Mouse (Mus musculus): ENCODE results near the gene Lsm2. TPM values are rescaled to one million over a fixed set of nuclear protein-coding genes. Genes with fewer than 3 reads are reported as not detected.

The Lsm2 gene
- polyA plus RNA-seq, 1 experiment from 2014 or later: 178 TPM

DNA sequence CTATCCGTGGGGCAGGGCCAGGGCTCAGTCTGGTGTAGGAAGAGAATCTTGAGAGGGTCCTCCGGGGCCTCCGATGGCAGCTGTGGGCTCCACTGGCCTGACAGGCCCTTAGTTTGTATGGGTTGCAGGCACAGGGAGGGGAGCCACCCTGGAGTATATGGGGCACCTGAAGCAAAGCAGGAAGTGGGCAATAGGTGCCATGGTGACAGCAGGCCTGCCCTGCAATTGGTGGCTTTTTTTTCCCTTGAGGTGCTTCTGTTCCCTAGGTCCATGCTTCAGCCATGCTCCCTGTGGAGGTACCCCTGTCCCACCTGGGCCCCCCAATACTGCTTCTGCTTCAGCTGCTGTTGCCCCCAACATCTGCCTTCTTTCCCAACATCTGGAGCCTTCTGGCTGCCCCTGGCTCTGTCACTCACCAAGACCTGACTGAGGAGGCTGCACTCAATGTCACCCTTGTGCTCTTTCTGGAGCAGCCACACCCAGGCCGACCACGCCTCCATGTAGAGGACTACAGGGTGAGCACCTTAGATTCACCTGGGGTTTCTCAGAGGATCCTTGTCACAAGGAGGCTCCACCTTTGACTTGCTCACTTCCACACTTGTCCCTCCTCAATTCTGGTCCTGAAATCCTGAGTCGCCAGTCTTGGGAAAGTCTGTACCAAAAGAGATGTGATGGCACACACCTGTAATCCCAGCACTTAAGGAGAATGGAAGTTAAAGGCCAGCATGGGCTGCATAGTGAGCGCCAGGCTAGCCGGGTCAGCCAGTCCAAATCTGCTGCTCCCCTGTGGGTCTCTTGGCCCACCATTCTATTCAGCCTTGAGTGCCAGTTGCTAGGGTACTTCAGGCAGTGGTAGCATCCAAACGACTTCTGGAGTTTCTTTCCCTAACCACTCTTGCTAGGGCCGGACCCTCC lies 35.4 kb downstream of the Lsm2 start:
- Histone ChIP-seq H3K27ac (peak overlapping the region; percentile 47; the same call in 1 of the 2 replicates), H3K9ac (no peak overlapping the region), H3K36me3 (peaks cover 54% of the 10 kb centered on the region), H3K4me1 (replicated peaks) (peaks cover 35% of the 10 kb centered on the region), H3K4me2 (no peak overlapping the region), H3K27me3 (no peaks in the 10 kb centered on the region), H3K4me3 (replicated peaks) (no peak overlapping the region), H3K9me3 (replicated peaks) (no peaks in the 10 kb centered on the region)
- 72% methylated on average over 10 of the region's 10 CpGs for WGBS (ENCODE audit: insufficient replicate concordance)
- DNase-seq: no peak
- 0 out of 2 replicates have a peak, but pooled peaks have one; percentile 10 for ATAC-seq (ENCODE audit: low read depth)

- no peak overlapping the region for H3K4me2 ChIP-seq
- no peaks in the 10 kb centered on the region for H3K9me3 ChIP-seq (replicated peaks)
- H3K9ac ChIP-seq: no peak overlapping the region
- H3K27ac ChIP-seq: no peak overlapping the region
- no peaks in the 10 kb centered on the region for H3K27me3 ChIP-seq
- 72% methylated on average over 14 of the region's 14 CpGs for WGBS (ENCODE audit: insufficient replicate concordance)
- H3K4me1 ChIP-seq (replicated peaks): peaks cover 41% of the 10 kb centered on the region
- peaks cover 48% of the 10 kb centered on the region for H3K36me3 ChIP-seq
- no peak for ATAC-seq (ENCODE audit: low read depth)
- H3K4me3 ChIP-seq (replicated peaks): no peak overlapping the region
- no peak for DNase-seq
These were observed 36.0 kb downstream of the Lsm2 start for GRCm38 (mm10) chr17:35017706-35018030.

DNA sequence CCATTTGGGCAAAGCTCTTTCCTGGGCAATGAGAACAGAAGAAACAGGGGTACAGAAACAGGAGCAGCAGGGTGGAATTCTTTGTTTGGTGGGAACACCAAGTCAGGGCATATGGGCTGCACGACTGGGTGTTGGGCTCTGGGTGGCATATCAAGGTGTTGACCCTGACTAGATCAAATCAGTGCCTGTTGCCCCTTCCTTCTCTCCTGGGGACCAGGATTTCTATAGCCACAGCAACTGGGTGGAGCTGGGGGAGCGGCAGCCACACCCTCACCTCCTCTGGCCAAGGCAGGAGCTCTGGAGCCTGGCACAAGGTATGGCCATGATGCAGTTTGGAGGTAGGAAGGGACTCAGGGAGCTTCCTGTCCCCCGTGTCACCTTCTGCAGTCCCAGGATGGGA lies 36.5 kb downstream of the Lsm2 start:
- WGBS (ENCODE audit: insufficient replicate concordance): 61% methylated on average over 3 of the region's 3 CpGs
- DNase-seq: no peak

DNA sequence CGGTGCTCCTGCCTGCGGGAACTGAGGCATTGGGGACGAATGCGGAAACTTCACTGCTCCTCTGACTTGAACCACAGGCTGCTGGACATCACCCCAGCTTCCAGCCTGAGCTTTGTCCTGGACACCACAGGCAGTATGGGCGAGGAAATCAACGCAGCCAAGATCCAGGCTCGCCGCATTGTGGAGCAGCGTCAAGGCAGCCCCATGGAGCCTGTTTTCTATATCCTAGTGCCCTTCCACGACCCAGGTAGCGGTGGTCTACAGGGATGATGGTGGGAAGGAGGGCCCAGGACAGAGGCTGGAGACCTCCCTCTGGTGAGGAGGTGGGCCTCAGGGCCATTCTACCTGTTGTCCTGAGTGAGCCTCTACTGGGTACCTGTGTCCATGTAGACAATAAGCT lies 38.2 kb downstream of the Lsm2 start:
- no peak for DNase-seq
- Histone ChIP-seq H3K4me1 (replicated peaks) (peaks cover 60% of the 10 kb centered on the region), H3K27ac (no peak overlapping the region), H3K4me2 (no peak overlapping the region), H3K27me3 (no peaks in the 10 kb centered on the region), H3K36me3 (peaks cover 26% of the 10 kb centered on the region), H3K4me3 (replicated peaks) (no peak overlapping the region), H3K9me3 (replicated peaks) (no peaks in the 10 kb centered on the region), H3K9ac (no peak overlapping the region)
- 79% methylated on average over 11 of the region's 11 CpGs for WGBS (ENCODE audit: insufficient replicate concordance)
- no peak for ATAC-seq (ENCODE audit: low read depth)

More for the DNA sequence above, 36.5 kb downstream of the Lsm2 start:
- no peaks in the 10 kb centered on the region for H3K9me3 ChIP-seq (replicated peaks)
- ATAC-seq (ENCODE audit: low read depth): no peak
- H3K4me3 ChIP-seq (replicated peaks): no peak overlapping the region
- no peak overlapping the region for H3K27ac ChIP-seq
- no peak overlapping the region for H3K4me2 ChIP-seq
- peaks cover 46% of the 10 kb centered on the region for H3K4me1 ChIP-seq (replicated peaks)
- H3K27me3 ChIP-seq: no peaks in the 10 kb centered on the region
- H3K36me3 ChIP-seq: peaks cover 43% of the 10 kb centered on the region
- H3K9ac ChIP-seq: no peak overlapping the region

- 81% methylated on average over 8 of the region's 8 CpGs for WGBS (ENCODE audit: insufficient replicate concordance)
These were observed 38.9 kb downstream of the Lsm2 start for GRCm38 (mm10) chr17:35020551-35020950.

DNA sequence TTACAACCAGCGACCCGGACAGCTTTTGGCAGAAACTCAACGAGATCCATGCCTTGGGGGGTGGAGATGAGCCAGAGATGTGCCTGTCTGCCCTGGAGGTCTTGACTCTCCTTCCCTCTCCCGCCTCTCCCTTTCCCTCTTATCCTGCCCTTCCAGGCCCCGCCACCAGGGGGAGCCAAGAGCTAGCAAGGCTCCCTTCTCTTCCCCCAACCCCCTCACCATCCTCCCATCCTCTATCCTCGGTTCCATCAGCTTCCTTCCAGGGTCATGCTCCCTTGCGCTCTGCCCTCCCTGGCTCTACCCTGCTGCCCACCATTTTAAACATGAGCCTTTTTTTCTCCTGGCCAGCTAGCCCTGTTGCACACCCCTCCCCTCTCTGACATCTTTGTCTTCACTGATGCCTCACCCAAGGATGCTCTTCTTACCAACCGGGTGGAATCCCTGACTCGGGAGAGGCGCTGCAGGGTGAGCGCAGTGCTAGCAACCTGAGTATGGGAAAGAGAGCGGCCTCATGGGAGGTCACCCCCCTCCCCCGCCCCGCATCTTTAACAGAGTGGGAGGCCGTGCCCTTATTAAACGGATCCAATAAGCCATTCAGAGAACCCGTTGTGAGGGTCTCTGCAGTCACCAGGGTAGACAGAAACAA lies 39.6 kb downstream of the Lsm2 start:
- Histone ChIP-seq H3K9ac (peak overlapping the region; percentile 47; the same call in 1 of the 2 replicates), H3K4me2 (peak overlapping the region; percentile 56), H3K27me3 (no peaks in the 10 kb centered on the region), H3K36me3 (peaks cover 12% of the 10 kb centered on the region), H3K4me1 (replicated peaks) (peaks cover 65% of the 10 kb centered on the region), H3K27ac (peak overlapping the region; percentile 80), H3K9me3 (replicated peaks) (no peaks in the 10 kb centered on the region), H3K4me3 (replicated peaks) (peak overlapping the region; percentile 29; the same call in 1 of the 2 replicates)
- ATAC-seq (ENCODE audit: low read depth) (peak; percentile 19), DNase-seq (peak; percentile 78)
- WGBS (ENCODE audit: insufficient replicate concordance): 3% methylated on average over 17 of the region's 17 CpGs

More at GRCm38 (mm10) chr17:35020551-35020950, 38.9 kb downstream of the Lsm2 start:
- Histone ChIP-seq H3K27ac (no peak overlapping the region), H3K4me1 (replicated peaks) (peaks cover 65% of the 10 kb centered on the region), H3K27me3 (no peaks in the 10 kb centered on the region), H3K4me2 (no peak overlapping the region), H3K9ac (no peak overlapping the region), H3K4me3 (replicated peaks) (no peak overlapping the region), H3K36me3 (peaks cover 19% of the 10 kb centered on the region), H3K9me3 (replicated peaks) (no peaks in the 10 kb centered on the region)
- DNase-seq: no peak
- no peak for ATAC-seq (ENCODE audit: low read depth)

DNA sequence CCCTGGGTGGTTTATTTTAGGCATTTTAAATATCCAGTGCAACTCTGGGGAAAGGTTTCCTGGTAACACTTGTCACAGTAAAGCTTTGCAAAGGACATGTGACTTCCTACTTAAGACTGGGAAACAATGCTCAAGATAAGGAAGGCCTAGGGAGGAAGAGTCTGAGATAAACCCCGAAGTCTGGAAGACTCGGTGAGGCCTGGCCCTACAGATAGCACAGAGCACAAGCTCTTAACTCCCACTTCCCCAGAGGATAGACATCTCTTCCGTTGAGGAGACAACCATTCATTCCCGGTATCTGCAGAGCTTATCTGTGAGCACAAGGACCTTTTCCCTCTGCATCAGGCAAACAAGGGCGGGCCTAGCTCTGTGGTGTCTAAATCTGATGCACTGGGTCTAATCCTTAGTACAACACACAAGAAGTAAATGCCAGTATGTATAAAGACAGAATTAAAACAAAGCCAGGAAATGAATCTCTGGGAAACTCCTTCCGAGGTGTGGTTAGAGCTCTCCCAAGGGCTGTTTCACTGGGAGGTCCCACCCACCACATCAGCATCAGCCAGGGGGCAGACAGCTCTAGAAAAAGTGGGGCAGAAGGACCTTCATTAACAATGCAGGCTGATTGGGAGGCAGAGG lies 40.3 kb downstream of the Lsm2 start:
- peak overlapping the region; percentile 29; the same call in 1 of the 2 replicates for H3K4me3 ChIP-seq (replicated peaks)
- ATAC-seq (ENCODE audit: low read depth) (peak; percentile 91), DNase-seq (peak; percentile 75)
- H3K36me3 ChIP-seq: peaks cover 5% of the 10 kb centered on the region
- H3K4me2 ChIP-seq: peak overlapping the region; percentile 56
- peak overlapping the region; percentile 80 for H3K27ac ChIP-seq
- H3K9ac ChIP-seq: peak overlapping the region; percentile 47; the same call in 1 of the 2 replicates
- peaks cover 60% of the 10 kb centered on the region for H3K4me1 ChIP-seq (replicated peaks)
- WGBS (ENCODE audit: insufficient replicate concordance): 6% methylated on average over 6 of the region's 6 CpGs
- no peaks in the 10 kb centered on the region for H3K27me3 ChIP-seq
- H3K9me3 ChIP-seq (replicated peaks): no peaks in the 10 kb centered on the region

GRCm38 (mm10) chr17:35022541-35023060 lies 40.9 kb downstream of the Lsm2 start:
- H3K4me3 ChIP-seq (replicated peaks): no peak overlapping the region
- no peak for DNase-seq
- no peaks in the 10 kb centered on the region for H3K9me3 ChIP-seq (replicated peaks)
- peaks cover 64% of the 10 kb centered on the region for H3K4me1 ChIP-seq (replicated peaks)
- 57% methylated on average over 8 of the region's 8 CpGs for WGBS (ENCODE audit: insufficient replicate concordance)
- H3K27me3 ChIP-seq: no peaks in the 10 kb centered on the region
- 0 out of 2 replicates have a peak overlapping the region, but pooled peaks have one; percentile 56 for H3K4me2 ChIP-seq
- ATAC-seq (ENCODE audit: low read depth): no peak
- peak overlapping the region; percentile 58 for H3K27ac ChIP-seq
- H3K9ac ChIP-seq: 0 out of 2 replicates have a peak overlapping the region, but pooled peaks have one; percentile 11
- H3K36me3 ChIP-seq: no peaks in the 10 kb centered on the region

DNA sequence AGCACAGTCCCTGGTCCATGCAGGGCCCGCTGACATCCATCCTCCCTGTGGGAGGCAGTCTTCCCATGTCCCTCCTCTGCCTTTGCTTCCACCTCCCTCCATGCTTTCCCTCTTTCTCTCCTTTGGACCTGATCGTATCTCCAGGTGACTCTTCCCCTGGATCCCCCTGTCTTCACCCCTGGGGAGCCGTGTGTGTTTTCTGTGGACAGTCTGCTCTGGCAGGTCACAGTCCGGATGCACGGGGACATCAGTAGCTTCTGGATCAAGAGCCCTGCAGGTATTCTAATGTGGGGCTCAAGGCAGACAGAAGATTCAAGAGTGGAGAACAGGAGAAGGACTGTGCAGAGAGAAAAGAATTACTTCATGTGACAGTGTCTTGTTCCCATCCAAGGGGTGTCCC lies 41.6 kb downstream of the Lsm2 start:
- Histone ChIP-seq H3K4me1 (replicated peaks) (peaks cover 70% of the 10 kb centered on the region), H3K36me3 (no peaks in the 10 kb centered on the region), H3K9ac (peak overlapping the region; percentile 45; the same call in 1 of the 2 replicates), H3K4me2 (no peak overlapping the region), H3K27me3 (no peaks in the 10 kb centered on the region), H3K9me3 (replicated peaks) (no peaks in the 10 kb centered on the region), H3K4me3 (replicated peaks) (no peak overlapping the region), H3K27ac (peak overlapping the region; percentile 58)
- DNase-seq (no peak), ATAC-seq (ENCODE audit: low read depth) (no peak)
- 72% methylated on average over 5 of the region's 5 CpGs for WGBS (ENCODE audit: insufficient replicate concordance)

GRCm38 (mm10) chr17:35023756-35024155 lies 42.1 kb downstream of the Lsm2 start:
- 28% methylated on average over 4 of the region's 4 CpGs for WGBS (ENCODE audit: insufficient replicate concordance)
- ATAC-seq (ENCODE audit: low read depth): no peak
- Histone ChIP-seq H3K36me3 (no peaks in the 10 kb centered on the region), H3K9me3 (replicated peaks) (no peaks in the 10 kb centered on the region), H3K9ac (peak overlapping the region; percentile 45; the same call in 1 of the 2 replicates), H3K27ac (peak overlapping the region; percentile 58), H3K4me2 (no peak overlapping the region), H3K4me1 (replicated peaks) (peaks cover 76% of the 10 kb centered on the region), H3K27me3 (no peaks in the 10 kb centered on the region), H3K4me3 (replicated peaks) (no peak overlapping the region)
- DNase-seq: no peak

DNA sequence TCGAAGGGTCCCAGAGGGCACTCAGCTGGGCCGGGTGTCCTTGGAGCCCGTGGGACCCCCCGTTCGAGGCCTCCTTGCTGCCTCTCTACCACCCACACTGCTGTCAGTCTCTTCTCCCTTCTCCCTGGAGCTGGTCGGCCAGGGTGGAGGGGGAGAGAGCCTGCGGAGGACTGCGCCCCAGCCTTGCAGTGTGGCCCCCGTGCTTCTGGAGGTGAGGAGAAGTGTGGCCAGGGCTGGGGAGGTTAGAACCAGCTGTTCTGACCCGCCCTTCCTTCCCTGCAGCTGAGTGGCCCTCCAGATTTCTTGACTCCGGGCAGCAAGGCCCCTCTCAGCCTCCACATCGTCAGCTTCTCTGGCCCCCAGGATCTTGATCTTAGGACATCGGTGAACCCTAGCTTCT lies 42.6 kb downstream of the Lsm2 start:
- Histone ChIP-seq H3K4me1 (replicated peaks) (peaks cover 81% of the 10 kb centered on the region), H3K9ac (peak overlapping the region; percentile 45; the same call in 1 of the 2 replicates), H3K36me3 (no peaks in the 10 kb centered on the region), H3K9me3 (replicated peaks) (no peaks in the 10 kb centered on the region), H3K27ac (0 out of 2 replicates have a peak overlapping the region, but pooled peaks have one; percentile 58), H3K4me2 (no peak overlapping the region), H3K4me3 (replicated peaks) (no peak overlapping the region), H3K27me3 (no peaks in the 10 kb centered on the region)
- ATAC-seq (ENCODE audit: low read depth) (no peak), DNase-seq (no peak)
- WGBS (ENCODE audit: insufficient replicate concordance): 48% methylated on average over 12 of the region's 13 CpGs
